Mouse (Mus musculus): ENCODE data around the gene Ylpm1.

GRCm38 (mm10) chr12:85032710-85033109 is 36.6 kb downstream of the Ylpm1 start:
- no peak for TF ChIP-seq POLR2A (IDR thresholded peaks at IDR 0.05; ENCODE audit: borderline replicate concordance, extremely low read depth, low read depth, low read length)
- 0 out of 2 replicates have a peak, but pooled peaks have one; percentile 5 for TF ChIP-seq CTCF (IDR thresholded peaks at IDR 0.05; ENCODE audit: insufficient read depth, low read length)
